Mouse (Mus musculus): ENCODE data around the gene Fam19a2. TPM values are rescaled to one million over a fixed set of nuclear protein-coding genes. Genes with fewer than 3 reads are reported as not detected.

The Fam19a2 gene
- polyA plus RNA-seq, 1 experiment from 2014 or later, result 29.8 TPM

GRCm38 (mm10) chr10:123692186-123692925 is 428.6 kb downstream of the Fam19a2 start:
- Histone ChIP-seq H3K9ac (replicated peaks) (no peak overlapping the region), H3K36me3 (no peaks in the 10 kb centered on the region), H3K4me2 (replicated peaks) (no peak overlapping the region), H3K27me3 (no peaks in the 10 kb centered on the region), H3K27ac (no peak overlapping the region), H3K4me1 (replicated peaks) (0 out of 2 replicates have a peak, but pooled peaks cover 2% of the 10 kb centered on the region), H3K9me3 (no peaks in the 10 kb centered on the region), H3K4me3 (replicated peaks) (no peak overlapping the region)
- 65% methylated on average over 8 of the region's 8 CpGs for WGBS
- no peak for ATAC-seq

GRCm38 (mm10) chr10:123692926-123693224 is 429.1 kb downstream of the Fam19a2 start:
- H3K9me3 ChIP-seq, result no peaks in the 10 kb centered on the region
- H3K9ac ChIP-seq (replicated peaks), result no peak overlapping the region
- ATAC-seq, result no peak
- 0 out of 2 replicates have a peak, but pooled peaks cover 2% of the 10 kb centered on the region for H3K4me1 ChIP-seq (replicated peaks)
- no peak overlapping the region for H3K4me2 ChIP-seq (replicated peaks)
- 85% methylated on average over 4 of the region's 4 CpGs for WGBS
- no peak overlapping the region for H3K27ac ChIP-seq
- no peaks in the 10 kb centered on the region for H3K36me3 ChIP-seq
- H3K4me3 ChIP-seq (replicated peaks), result no peak overlapping the region
- H3K27me3 ChIP-seq, result no peaks in the 10 kb centered on the region

- 94% methylated on average over 4 of the region's 4 CpGs for WGBS
- Histone ChIP-seq H3K4me1 (replicated peaks) (no peaks in the 10 kb centered on the region), H3K27ac (no peak overlapping the region), H3K4me2 (replicated peaks) (no peak overlapping the region), H3K9ac (replicated peaks) (no peak overlapping the region), H3K36me3 (no peaks in the 10 kb centered on the region), H3K9me3 (no peaks in the 10 kb centered on the region), H3K27me3 (no peaks in the 10 kb centered on the region), H3K4me3 (replicated peaks) (no peak overlapping the region)
- ATAC-seq, result no peak
Measured at GRCm38 (mm10) chr10:123702595-123702994, 438.8 kb downstream of the Fam19a2 start.

GRCm38 (mm10) chr10:123707026-123707425 is 443.2 kb downstream of the Fam19a2 start:
- Histone ChIP-seq H3K4me2 (replicated peaks) (no peak overlapping the region), H3K27ac (no peak overlapping the region), H3K27me3 (no peaks in the 10 kb centered on the region), H3K4me1 (replicated peaks) (no peaks in the 10 kb centered on the region), H3K9me3 (no peaks in the 10 kb centered on the region), H3K36me3 (no peaks in the 10 kb centered on the region), H3K9ac (replicated peaks) (no peak overlapping the region), H3K4me3 (replicated peaks) (no peak overlapping the region)
- whole genome bisulfite sequencing, result 91% methylated on average over 3 of the region's 3 CpGs
- no peak for ATAC-seq

- no peak for ATAC-seq
- Histone ChIP-seq H3K27me3 (no peaks in the 10 kb centered on the region), H3K4me3 (replicated peaks) (no peak overlapping the region), H3K9ac (replicated peaks) (no peak overlapping the region), H3K4me2 (replicated peaks) (no peak overlapping the region), H3K9me3 (no peaks in the 10 kb centered on the region), H3K36me3 (no peaks in the 10 kb centered on the region), H3K4me1 (replicated peaks) (no peaks in the 10 kb centered on the region), H3K27ac (no peak overlapping the region; the same call in 1 of the 2 replicates)
- 91% methylated on average over 2 of the region's 2 CpGs for WGBS
Measured at GRCm38 (mm10) chr10:123710738-123711137, 446.9 kb downstream of the Fam19a2 start.

GRCm38 (mm10) chr10:123721952-123722460 is 458.2 kb downstream of the Fam19a2 start:
- no peak overlapping the region for H3K27ac ChIP-seq
- H3K9ac ChIP-seq (replicated peaks), result no peak overlapping the region
- no peak overlapping the region for H3K4me3 ChIP-seq (replicated peaks)
- no peaks in the 10 kb centered on the region for H3K4me1 ChIP-seq (replicated peaks)
- no peak overlapping the region for H3K4me2 ChIP-seq (replicated peaks)
- no peaks in the 10 kb centered on the region for H3K9me3 ChIP-seq
- no peaks in the 10 kb centered on the region for H3K36me3 ChIP-seq
- 64% methylated on average over 2 of the region's 2 CpGs for WGBS
- ATAC-seq, result no peak
- no peaks in the 10 kb centered on the region for H3K27me3 ChIP-seq

- no peak for ATAC-seq
- no peaks in the 10 kb centered on the region for H3K27me3 ChIP-seq
- no peaks in the 10 kb centered on the region for H3K36me3 ChIP-seq
- no peaks in the 10 kb centered on the region for H3K4me1 ChIP-seq (replicated peaks)
- no peak overlapping the region for H3K27ac ChIP-seq
- no peak overlapping the region for H3K4me3 ChIP-seq (replicated peaks)
- no peaks in the 10 kb centered on the region for H3K9me3 ChIP-seq
- no peak overlapping the region for H3K4me2 ChIP-seq (replicated peaks)
- H3K9ac ChIP-seq (replicated peaks), result no peak overlapping the region
Measured at GRCm38 (mm10) chr10:123723641-123724040, 459.8 kb downstream of the Fam19a2 start.

GRCm38 (mm10) chr10:123748317-123748716 is 484.5 kb downstream of the Fam19a2 start:
- no peaks in the 10 kb centered on the region for H3K27me3 ChIP-seq
- H3K27ac ChIP-seq, result no peak overlapping the region
- H3K4me3 ChIP-seq (replicated peaks), result no peak overlapping the region
- 51% methylated on average over 1 of the region's 1 CpGs for WGBS
- ATAC-seq, result no peak
- H3K4me2 ChIP-seq (replicated peaks), result no peak overlapping the region
- no peak overlapping the region for H3K9ac ChIP-seq (replicated peaks)
- H3K4me1 ChIP-seq (replicated peaks), result 0 out of 2 replicates have a peak, but pooled peaks cover 4% of the 10 kb centered on the region
- H3K36me3 ChIP-seq, result no peaks in the 10 kb centered on the region
- no peaks in the 10 kb centered on the region for H3K9me3 ChIP-seq

- H3K9ac ChIP-seq (replicated peaks), result no peak overlapping the region
- ATAC-seq, result no peak
- H3K4me2 ChIP-seq (replicated peaks), result no peak overlapping the region
- 0 out of 2 replicates have a peak, but pooled peaks cover 4% of the 10 kb centered on the region for H3K4me1 ChIP-seq (replicated peaks)
- no peaks in the 10 kb centered on the region for H3K36me3 ChIP-seq
- no peak overlapping the region for H3K27ac ChIP-seq
- H3K4me3 ChIP-seq (replicated peaks), result no peak overlapping the region
- 57% methylated on average over 6 of the region's 6 CpGs for WGBS
- no peaks in the 10 kb centered on the region for H3K27me3 ChIP-seq
- no peaks in the 10 kb centered on the region for H3K9me3 ChIP-seq
Measured at GRCm38 (mm10) chr10:123751676-123752280, 488.0 kb downstream of the Fam19a2 start.

GRCm38 (mm10) chr10:123752755-123753154 is 489.0 kb downstream of the Fam19a2 start:
- H3K4me1 ChIP-seq (replicated peaks), result 0 out of 2 replicates have a peak, but pooled peaks cover 4% of the 10 kb centered on the region
- H3K27ac ChIP-seq, result no peak overlapping the region
- 87% methylated on average over 3 of the region's 3 CpGs for WGBS
- no peak overlapping the region for H3K4me3 ChIP-seq (replicated peaks)
- ATAC-seq, result no peak
- no peaks in the 10 kb centered on the region for H3K9me3 ChIP-seq
- no peaks in the 10 kb centered on the region for H3K36me3 ChIP-seq
- H3K9ac ChIP-seq (replicated peaks), result no peak overlapping the region
- no peak overlapping the region for H3K4me2 ChIP-seq (replicated peaks)
- H3K27me3 ChIP-seq, result no peaks in the 10 kb centered on the region

GRCm38 (mm10) chr10:123753996-123754395 is 490.2 kb downstream of the Fam19a2 start:
- no peak overlapping the region for H3K4me3 ChIP-seq (replicated peaks)
- no peaks in the 10 kb centered on the region for H3K27me3 ChIP-seq
- no peak for ATAC-seq
- no peak overlapping the region for H3K27ac ChIP-seq
- H3K9me3 ChIP-seq, result no peaks in the 10 kb centered on the region
- H3K9ac ChIP-seq (replicated peaks), result no peak overlapping the region
- no peak overlapping the region for H3K4me2 ChIP-seq (replicated peaks)
- no peaks in the 10 kb centered on the region for H3K36me3 ChIP-seq
- WGBS, result 89% methylated on average over 4 of the region's 4 CpGs
- 0 out of 2 replicates have a peak, but pooled peaks cover 4% of the 10 kb centered on the region for H3K4me1 ChIP-seq (replicated peaks)

- Histone ChIP-seq H3K9ac (replicated peaks) (no peak overlapping the region), H3K4me3 (replicated peaks) (no peak overlapping the region), H3K9me3 (no peaks in the 10 kb centered on the region), H3K36me3 (no peaks in the 10 kb centered on the region), H3K4me1 (replicated peaks) (no peaks in the 10 kb centered on the region), H3K4me2 (replicated peaks) (no peak overlapping the region), H3K27ac (no peak overlapping the region), H3K27me3 (no peaks in the 10 kb centered on the region)
- ATAC-seq, result no peak
- WGBS, result 92% methylated on average over 2 of the region's 2 CpGs
Measured at GRCm38 (mm10) chr10:123789374-123789773, 525.6 kb downstream of the Fam19a2 start.

All from midbrain, embryonic 13.5 days (tissue).